In the genomic region with DNA sequence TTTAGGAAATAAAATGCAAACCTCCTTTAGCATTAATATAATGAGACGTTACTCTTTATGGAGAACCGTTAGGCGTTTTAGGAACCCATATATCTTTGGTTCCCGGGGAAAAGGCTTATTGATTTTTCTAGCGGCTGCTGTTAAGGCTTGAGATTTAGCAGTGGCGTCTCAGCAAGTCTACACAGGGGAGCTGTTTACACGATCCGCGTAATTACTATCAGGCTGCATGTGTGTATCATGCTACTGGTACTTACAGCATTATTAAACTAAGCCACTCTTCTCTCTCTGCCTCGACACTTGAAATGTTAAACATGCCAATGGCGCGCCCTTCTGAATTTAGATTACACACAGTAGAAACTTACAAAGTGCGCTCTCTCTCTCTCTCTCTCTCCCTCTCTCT, we compare ENCODE assay signal across 16 mouse cellular contexts. TPM values are rescaled to one million over a fixed set of nuclear protein-coding genes. Genes with fewer than 3 reads are reported as not detected.
"Had no signal": no experiment of that assay in that cellular context is flagged by ENCODE, and none has a peak within 500 bp of the region (broad histone marks: within the 10 kb centered on the region; RNA-seq: fewer than 3 reads in every experiment).

No protein-coding gene starts in this region.

- H3K9ac ChIP-seq: limb, embryonic 12.5 days; liver, embryonic 14.5 days had no signal

- H3K27ac ChIP-seq: kidney, postnatal 0 days; limb, embryonic 12.5 days; liver, embryonic 14.5 days; stomach, postnatal 0 days had no signal

- H3K9me3 ChIP-seq: limb, embryonic 12.5 days had no signal

- H3K27me3 ChIP-seq: limb, embryonic 12.5 days had no signal

- H3K36me3 ChIP-seq: limb, embryonic 12.5 days had no signal

- ATAC-seq: lung, postnatal 0 days had no signal

- H3K4me3 ChIP-seq: limb, embryonic 12.5 days had no signal

- H3K4me1 ChIP-seq: limb, embryonic 12.5 days had no signal

- DNase-seq: kidney, adult 11 months; kidney, adult 9 months; kidney, postnatal 36 days; lung, adult 2 months; lung, postnatal 36 days; thymus, postnatal 4 days had no signal

- H3K4me2 ChIP-seq: limb, embryonic 12.5 days had no signal

RNA-seq across cellular contexts. Expression of gene Lrr1, which starts 18.6 kb away (rescaled TPM):
- total RNA-seq: layer of hippocampus, adult 18-20 months; left cerebral cortex, postnatal 36 days; liver, adult 2 months; monocyte, adult 5-6 weeks; neutrophil, adult 5-6 weeks had no signal
- polyA plus RNA-seq: liver, adult 2 months had no signal
